Mouse (Mus musculus) neural tube, embryonic 15.5 days (tissue): ENCODE measurements at regions not wholly inside any gene's neighbourhood (a gene's known extent, or its start where the extent isn't known, plus 50 kb on each side); places are given as distances from the start of the nearest gene placed in this dataset.

Experiments used
- ATAC-seq: fragments of 200-750 bp; cut with Nextera tagmentation; 2 replicates; pipeline ENCODE4 v1.8.0; 2017; ENCODE audit warnings: mild to moderate bottlenecking, moderate TSS enrichment, moderate library complexity; ENCODE audit not compliant: low FRiP score
- H3K27ac ChIP-seq: fragments of 300-500 bp; sonication (generic); replicated peaks from 2 replicates; pipeline ENCODE4 v1.5.1; 2015; ENCODE audit warnings: mild to moderate bottlenecking, inconsistent platforms
- H3K27me3 ChIP-seq: fragments of 300-500 bp; sonication (generic); replicated peaks from 2 replicates; pipeline ENCODE4 v1.6.1; 2015; ENCODE audit warnings: inconsistent platforms
- H3K36me3 ChIP-seq: fragments of 300-500 bp; sonication (generic); 2 replicates; pipeline ENCODE4 v1.6.1; 2015; ENCODE audit warnings: inconsistent platforms
- H3K4me1 ChIP-seq: fragments of 300-500 bp; sonication (generic); 2 replicates; pipeline ENCODE4 v1.6.1; 2015; ENCODE audit warnings: inconsistent platforms
- H3K4me2 ChIP-seq: fragments of 300-500 bp; sonication (generic); 2 replicates; pipeline ENCODE4 v1.6.1; 2015; ENCODE audit warnings: inconsistent platforms, mild to moderate bottlenecking, moderate library complexity
- H3K4me3 ChIP-seq: fragments of 300-500 bp; sonication (generic); replicated peaks from 2 replicates; pipeline ENCODE4 v1.5.1; 2015; ENCODE audit warnings: mild to moderate bottlenecking, inconsistent platforms
- H3K9ac ChIP-seq: fragments of 300-500 bp; sonication (generic); replicated peaks from 2 replicates; pipeline ENCODE4 v1.6.1; 2015; ENCODE audit warnings: mild to moderate bottlenecking, inconsistent platforms
- H3K9me3 ChIP-seq: fragments of 300-500 bp; sonication (generic); replicated peaks from 2 replicates; pipeline ENCODE4 v1.6.1; 2016; ENCODE audit warnings: inconsistent platforms
- WGBS: fragments of 180-500 bp; shearing (Covaris S2); methylation state at CpG from one replicate; pipeline ENCODE4 v1.1.7; 2015; ENCODE audit warnings: mixed read lengths; 5-methylcytosine and 5-hydroxymethylcytosine counted together

DNA sequence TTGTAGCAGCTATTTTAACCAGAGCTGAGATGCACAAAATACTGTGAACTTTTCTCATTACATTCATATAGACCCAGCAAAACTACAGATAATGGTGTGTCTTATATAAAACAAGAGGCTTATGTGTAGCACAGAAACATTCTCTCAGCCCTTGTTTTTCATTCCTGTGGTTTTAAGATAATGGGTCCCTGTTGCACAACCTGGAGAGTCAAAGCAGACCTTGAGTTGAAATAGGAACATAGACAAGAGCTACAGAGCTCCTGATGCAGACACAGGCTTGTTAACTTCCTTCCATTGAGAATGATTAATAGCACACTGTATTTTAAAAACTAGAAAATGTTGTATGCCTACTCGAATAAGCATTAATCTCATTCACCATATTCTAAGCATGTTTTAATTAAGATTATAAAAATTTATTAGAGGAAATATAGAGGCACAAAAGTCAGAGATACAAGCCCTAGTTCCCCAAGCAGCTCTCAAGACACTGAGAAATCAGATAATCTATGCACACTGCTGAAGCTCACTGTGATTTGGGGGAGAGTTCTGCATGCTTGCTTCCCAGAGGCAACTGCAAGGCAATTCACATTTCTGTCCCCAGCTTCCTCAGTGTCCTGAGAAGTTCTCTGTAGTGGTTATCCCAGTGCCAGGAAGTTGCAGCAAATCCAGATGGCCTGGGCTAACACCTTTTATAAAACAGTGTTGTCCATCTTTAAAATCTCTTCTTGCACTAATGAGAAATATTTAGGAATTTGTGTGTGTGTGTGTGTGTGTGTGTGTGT lies 666.8 kb downstream of the Inhba start:
- Histone ChIP-seq H3K9ac (no peak overlapping the region), H3K4me1 (no peaks in the 10 kb centered on the region), H3K27me3 (no peaks in the 10 kb centered on the region), H3K4me3 (no peak overlapping the region), H3K9me3 (no peaks in the 10 kb centered on the region), H3K27ac (no peak overlapping the region), H3K36me3 (no peaks in the 10 kb centered on the region), H3K4me2 (no peak overlapping the region)
- WGBS, result 76% methylated on average over 1 of the region's 1 CpGs
- ATAC-seq, result no peak

DNA sequence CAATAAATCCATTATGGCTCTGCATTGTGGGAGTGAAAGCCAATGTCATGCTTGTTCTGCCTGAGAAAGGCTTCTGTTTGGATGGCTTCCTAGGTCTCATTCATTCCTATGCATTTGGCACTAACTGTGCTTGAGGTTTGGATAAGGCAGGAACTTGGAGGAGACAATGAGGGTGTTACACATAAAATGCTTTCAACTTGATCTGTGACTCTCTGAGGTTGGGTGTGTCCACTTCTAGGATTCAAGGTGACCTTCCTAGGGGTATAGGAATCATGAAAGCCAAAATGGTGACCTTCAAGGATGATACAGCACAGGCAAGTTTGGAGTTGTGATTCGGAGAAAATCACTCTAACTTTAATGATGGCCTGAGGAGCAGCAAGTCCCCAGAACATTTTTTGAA lies 682.5 kb downstream of the Inhba start:
- ATAC-seq, result no peak
- Histone ChIP-seq H3K27ac (no peak overlapping the region), H3K9ac (no peak overlapping the region), H3K27me3 (no peaks in the 10 kb centered on the region), H3K36me3 (no peaks in the 10 kb centered on the region), H3K4me1 (no peaks in the 10 kb centered on the region), H3K4me3 (no peak overlapping the region), H3K4me2 (no peak overlapping the region), H3K9me3 (no peaks in the 10 kb centered on the region)
- WGBS, result 91% methylated on average over 1 of the region's 1 CpGs

DNA sequence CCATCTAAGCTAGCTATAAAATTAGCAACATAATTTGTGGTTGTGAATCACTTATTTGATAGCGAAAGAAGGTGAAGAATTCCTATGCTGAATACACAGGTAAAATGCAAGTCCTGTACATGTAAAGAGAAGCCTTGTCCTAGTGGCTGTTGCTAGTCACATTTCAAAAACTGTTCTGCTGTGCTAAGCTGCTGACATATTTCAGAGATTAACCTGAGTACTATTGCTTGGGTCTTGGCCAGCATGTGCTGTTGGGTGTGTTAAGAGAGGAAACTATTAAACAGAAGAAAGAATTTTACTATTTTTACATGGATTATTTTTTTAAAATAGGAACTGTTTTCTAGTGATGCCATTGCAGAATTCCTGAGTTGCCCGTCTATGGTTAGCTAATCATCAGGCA lies 689.3 kb downstream of the Inhba start:
- Histone ChIP-seq H3K4me3 (no peak overlapping the region), H3K4me2 (no peak overlapping the region), H3K9ac (no peak overlapping the region), H3K4me1 (peaks cover 5% of the 10 kb centered on the region; the same call in 1 of the 2 replicates), H3K27me3 (no peaks in the 10 kb centered on the region), H3K9me3 (no peaks in the 10 kb centered on the region), H3K27ac (no peak overlapping the region), H3K36me3 (no peaks in the 10 kb centered on the region)
- 86% methylated on average over 2 of the region's 2 CpGs for WGBS
- no peak for ATAC-seq

DNA sequence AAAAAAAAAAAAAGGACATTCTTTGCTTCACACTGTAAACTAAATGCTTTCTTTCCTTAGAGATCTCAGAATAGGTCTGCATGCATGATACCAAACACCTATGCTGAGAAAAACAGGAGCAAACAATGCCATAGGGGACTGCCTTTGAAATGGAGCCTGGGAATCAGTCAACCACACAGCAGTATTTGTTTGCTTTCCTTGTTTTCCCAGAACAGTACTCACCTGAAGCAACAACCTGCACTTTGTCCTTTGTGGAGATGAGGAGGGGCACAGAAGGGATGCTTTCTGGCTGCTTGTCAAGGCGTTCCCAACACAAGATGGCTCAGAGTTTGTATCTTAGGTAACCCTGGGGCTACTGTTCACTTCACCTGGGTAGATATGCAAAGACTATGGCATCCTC lies 690.5 kb downstream of the Inhba start:
- Histone ChIP-seq H3K9ac (no peak overlapping the region), H3K4me2 (no peak overlapping the region), H3K27me3 (no peaks in the 10 kb centered on the region), H3K4me3 (no peak overlapping the region), H3K9me3 (no peaks in the 10 kb centered on the region), H3K4me1 (peaks cover 8% of the 10 kb centered on the region; the same call in 1 of the 2 replicates), H3K36me3 (no peaks in the 10 kb centered on the region), H3K27ac (no peak overlapping the region)
- ATAC-seq, result no peak
- WGBS, result 70% methylated on average over 1 of the region's 1 CpGs

DNA sequence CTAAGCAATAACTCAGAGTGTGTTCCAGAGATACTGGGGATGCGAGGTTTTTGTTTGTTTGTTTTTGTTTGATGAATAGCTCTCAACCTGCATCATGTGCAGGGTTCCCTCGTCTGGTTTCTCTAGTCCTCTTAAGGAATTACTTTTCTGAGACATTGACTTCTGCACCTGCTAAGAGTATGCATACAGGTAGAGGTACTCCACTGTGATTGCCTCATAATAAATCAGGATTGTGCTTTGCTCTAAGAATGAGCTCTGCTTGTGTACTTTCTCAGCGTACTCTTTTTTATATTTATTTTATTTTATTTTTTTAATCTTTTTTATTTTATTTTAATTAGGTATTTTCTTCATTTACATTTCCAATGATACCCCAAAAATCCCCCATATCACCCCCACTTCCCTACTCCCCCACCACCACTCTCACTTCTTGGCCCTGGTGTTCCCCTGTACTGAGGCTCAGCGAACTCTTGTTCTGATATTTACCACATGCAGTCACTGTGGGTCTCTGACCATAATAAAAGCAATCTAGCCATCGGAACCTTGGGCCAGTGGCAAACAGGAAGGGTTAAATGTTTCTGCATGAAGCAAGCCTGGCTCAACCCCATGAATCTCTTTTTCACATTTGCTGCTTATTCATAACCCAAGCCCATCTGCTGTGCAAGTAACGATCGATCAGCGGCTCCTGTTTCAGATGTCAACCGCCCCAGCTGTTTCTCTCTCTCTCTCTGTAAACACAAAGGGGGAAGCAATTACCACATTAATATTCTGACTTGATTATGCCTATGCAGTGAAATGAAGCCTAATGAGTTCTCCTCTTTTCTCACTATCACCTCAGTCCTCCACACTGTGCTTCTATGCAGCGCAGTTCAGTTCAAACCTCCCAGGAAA lies 693.8 kb downstream of the Inhba start:
- no peak overlapping the region for H3K9ac ChIP-seq
- H3K36me3 ChIP-seq, result no peaks in the 10 kb centered on the region
- no peaks in the 10 kb centered on the region for H3K9me3 ChIP-seq
- peak; percentile 83 for ATAC-seq
- no peaks in the 10 kb centered on the region for H3K27me3 ChIP-seq
- H3K4me3 ChIP-seq, result no peak overlapping the region
- peak overlapping the region; percentile 35 for H3K4me2 ChIP-seq
- H3K27ac ChIP-seq, result no peak overlapping the region
- peaks cover 8% of the 10 kb centered on the region; the same call in 1 of the 2 replicates for H3K4me1 ChIP-seq
- 56% methylated on average over 10 of the region's 10 CpGs for WGBS

DNA sequence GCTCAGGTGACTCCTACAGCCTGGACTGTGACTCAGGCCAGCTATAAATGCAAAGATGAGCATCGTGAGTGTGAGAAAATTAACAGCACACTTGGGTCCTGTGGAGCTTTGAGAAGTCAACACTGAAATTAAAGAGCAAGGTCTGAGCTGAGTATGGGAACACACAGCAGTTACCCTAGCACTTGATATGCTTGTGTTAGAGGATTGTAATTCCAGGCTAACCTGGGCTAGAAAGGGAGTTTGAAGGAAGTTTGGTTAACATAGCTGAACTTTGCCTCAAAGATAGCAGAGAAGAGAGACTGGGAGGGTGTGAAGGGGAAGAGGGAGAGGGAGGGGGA lies 694.4 kb downstream of the Inhba start:
- H3K4me3 ChIP-seq, result no peak overlapping the region
- H3K9me3 ChIP-seq, result no peaks in the 10 kb centered on the region
- no peak overlapping the region for H3K27ac ChIP-seq
- ATAC-seq, result no peak
- WGBS, result 20% methylated on average over 1 of the region's 1 CpGs
- H3K27me3 ChIP-seq, result no peaks in the 10 kb centered on the region
- no peak overlapping the region for H3K9ac ChIP-seq
- no peaks in the 10 kb centered on the region for H3K36me3 ChIP-seq
- H3K4me1 ChIP-seq, result peaks cover 8% of the 10 kb centered on the region; the same call in 1 of the 2 replicates
- H3K4me2 ChIP-seq, result peak overlapping the region; percentile 35

DNA sequence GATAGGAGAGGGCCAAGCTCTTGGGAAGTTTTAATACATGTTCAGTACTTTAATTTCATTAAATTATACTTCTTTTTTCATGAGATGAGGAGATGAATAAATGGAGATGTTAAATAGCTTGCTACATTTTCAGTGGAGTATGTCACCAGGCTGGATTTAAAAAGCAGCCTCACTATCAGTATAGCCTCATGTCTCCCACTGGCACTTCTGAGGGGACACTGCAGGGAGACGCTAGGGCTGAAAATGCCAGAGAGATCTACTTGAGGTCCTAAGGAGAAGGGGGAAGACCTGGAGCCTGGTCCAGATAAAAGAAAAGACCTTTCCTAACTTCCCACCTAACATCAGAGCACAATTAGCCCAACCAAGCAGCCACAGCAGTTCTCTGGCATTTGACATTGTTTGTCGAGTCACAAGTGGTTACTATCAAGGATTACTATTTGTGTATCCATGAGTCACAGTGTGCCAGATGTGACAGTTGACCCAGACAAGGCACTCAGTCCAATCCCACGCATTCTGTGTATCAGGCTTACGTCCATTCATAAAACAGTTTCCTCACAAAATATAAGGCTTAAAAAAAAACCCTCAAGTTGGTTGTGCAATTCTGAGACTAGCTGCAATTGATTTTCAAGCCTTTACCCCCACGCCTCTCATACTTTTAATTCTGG lies 703.8 kb downstream of the Inhba start:
- no peak for ATAC-seq

DNA sequence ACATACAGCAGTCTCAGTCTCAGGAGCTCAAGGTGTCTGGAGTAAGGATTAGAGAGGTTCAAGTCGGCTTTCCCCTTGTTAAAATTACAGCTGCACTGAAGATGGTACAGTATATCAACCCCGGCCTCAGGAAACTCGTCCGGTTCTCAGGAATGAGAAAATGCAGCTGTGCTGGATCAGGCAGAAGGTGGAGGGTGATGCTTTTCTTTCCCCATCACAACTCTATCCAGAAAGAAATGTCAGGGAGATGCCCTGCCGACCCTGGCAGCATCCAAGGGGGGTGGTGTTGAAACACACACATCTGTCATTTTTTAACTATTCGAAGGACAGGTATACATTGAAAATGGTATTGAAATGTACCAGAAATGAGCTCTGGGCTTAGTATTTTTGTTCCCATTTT lies 704.7 kb downstream of the Inhba start:
- Histone ChIP-seq H3K9me3 (no peaks in the 10 kb centered on the region), H3K27ac (no peak overlapping the region), H3K4me1 (0 out of 2 replicates have a peak, but pooled peaks cover 2% of the 10 kb centered on the region), H3K4me3 (no peak overlapping the region), H3K27me3 (no peaks in the 10 kb centered on the region), H3K4me2 (no peak overlapping the region), H3K36me3 (no peaks in the 10 kb centered on the region), H3K9ac (no peak overlapping the region)
- ATAC-seq, result no peak
- WGBS, result 58% methylated on average over 6 of the region's 6 CpGs

More for the DNA sequence above, 703.8 kb downstream of the Inhba start:
- Histone ChIP-seq H3K9me3 (no peaks in the 10 kb centered on the region), H3K4me3 (no peak overlapping the region), H3K27ac (no peak overlapping the region), H3K36me3 (no peaks in the 10 kb centered on the region), H3K4me2 (no peak overlapping the region), H3K27me3 (no peaks in the 10 kb centered on the region), H3K9ac (no peak overlapping the region), H3K4me1 (0 out of 2 replicates have a peak, but pooled peaks cover 2% of the 10 kb centered on the region)
- WGBS, result 81% methylated on average over 5 of the region's 5 CpGs

DNA sequence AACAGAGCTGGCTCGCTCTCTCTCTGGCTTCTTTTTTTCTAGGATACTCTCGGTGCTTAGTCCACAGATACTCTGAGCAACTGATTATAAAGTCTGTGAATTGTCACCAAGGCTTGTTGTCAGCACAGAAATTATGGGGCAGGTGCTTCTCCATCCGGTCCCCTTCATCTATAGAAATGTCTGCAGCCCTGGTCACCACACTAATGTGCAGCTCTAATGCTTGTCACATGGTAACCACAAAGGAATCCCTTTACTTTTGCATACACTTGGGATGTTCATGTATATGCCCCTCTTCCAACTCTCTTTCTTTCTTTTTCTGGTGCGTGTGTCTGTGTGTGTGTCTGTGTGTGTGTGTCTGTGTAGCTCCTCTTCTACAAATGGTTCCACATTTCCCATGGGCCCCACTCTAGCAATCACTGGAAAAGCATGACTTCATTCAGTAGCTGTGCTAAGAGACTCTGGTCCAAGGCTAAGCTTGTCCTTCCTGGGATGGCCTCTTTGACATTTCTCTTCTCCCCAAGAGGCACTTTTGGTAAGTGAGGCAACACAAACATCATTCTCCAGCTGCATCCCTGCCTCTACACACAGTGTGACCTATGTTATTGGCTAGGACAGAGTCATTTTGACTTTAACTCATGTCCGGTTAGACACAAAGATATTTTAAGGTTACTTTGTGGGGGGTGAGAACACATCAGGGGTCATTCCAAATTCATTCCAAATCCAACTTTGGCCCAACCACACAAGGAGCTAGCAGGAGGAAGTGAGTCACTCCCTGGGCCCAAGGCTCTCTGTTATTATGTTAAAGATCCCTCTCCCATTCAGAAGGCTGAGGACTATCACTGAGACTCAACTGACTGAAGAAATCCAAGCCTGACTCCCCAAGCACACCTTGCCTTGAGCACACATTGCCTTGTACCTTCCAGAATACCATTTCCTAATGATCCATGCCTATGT lies 705.4 kb downstream of the Inhba start:
- no peak overlapping the region for H3K27ac ChIP-seq
- no peak overlapping the region for H3K4me3 ChIP-seq
- 0 out of 2 replicates have a peak, but pooled peaks cover 2% of the 10 kb centered on the region for H3K4me1 ChIP-seq
- no peak overlapping the region for H3K9ac ChIP-seq
- no peaks in the 10 kb centered on the region for H3K36me3 ChIP-seq
- no peaks in the 10 kb centered on the region for H3K9me3 ChIP-seq
- WGBS, result 54% methylated on average over 5 of the region's 5 CpGs
- H3K4me2 ChIP-seq, result no peak overlapping the region
- no peaks in the 10 kb centered on the region for H3K27me3 ChIP-seq
- no peak; the same call in 1 of the 2 replicates for ATAC-seq

DNA sequence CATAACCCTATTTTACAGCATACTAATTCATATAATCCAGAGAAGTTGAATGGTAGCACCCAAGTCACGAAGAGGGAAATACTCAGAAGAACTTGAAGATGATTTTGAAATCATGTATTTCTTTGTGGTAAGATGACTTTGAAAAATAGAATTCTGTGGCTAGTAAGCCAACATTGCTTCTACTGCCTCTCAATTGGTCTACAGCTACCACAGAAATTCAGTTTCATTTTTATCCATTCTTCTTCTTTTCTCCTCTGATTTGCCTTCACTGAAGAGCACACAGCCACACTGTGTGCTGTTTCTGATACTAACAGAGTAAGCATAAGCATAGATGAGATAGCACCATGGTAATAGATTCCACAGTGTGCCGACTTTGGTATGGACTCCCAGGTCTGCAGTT lies 708.4 kb downstream of the Inhba start:
- H3K4me2 ChIP-seq, result no peak overlapping the region
- H3K27me3 ChIP-seq, result no peaks in the 10 kb centered on the region
- ATAC-seq, result no peak
- no peaks in the 10 kb centered on the region for H3K36me3 ChIP-seq
- H3K27ac ChIP-seq, result no peak overlapping the region
- no peaks in the 10 kb centered on the region for H3K9me3 ChIP-seq
- H3K4me1 ChIP-seq, result 0 out of 2 replicates have a peak, but pooled peaks cover 2% of the 10 kb centered on the region
- H3K4me3 ChIP-seq, result no peak overlapping the region
- 87% methylated on average over 2 of the region's 2 CpGs for WGBS
- H3K9ac ChIP-seq, result no peak overlapping the region

DNA sequence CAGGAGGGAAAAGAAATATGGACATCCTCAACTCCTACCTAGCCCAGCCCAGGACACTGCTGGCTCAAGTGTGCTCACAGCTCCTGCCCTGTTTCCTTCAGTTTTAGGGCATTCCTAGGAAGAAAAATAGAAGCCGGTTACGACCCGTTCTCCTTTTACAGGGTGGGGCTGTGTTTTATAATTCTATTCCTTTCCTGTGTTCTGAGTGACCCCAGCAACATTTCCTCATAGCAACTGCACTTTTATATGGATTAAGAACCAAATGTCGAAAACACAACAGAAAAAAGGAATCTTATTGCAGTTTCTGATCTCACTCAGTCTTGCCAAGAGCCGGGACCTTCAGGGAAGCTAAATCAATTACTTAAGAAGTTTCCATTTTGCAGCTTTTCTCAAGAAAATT lies 713.7 kb downstream of the Inhba start:
- Histone ChIP-seq H3K4me1 (no peaks in the 10 kb centered on the region), H3K27me3 (no peaks in the 10 kb centered on the region), H3K4me2 (no peak overlapping the region), H3K36me3 (no peaks in the 10 kb centered on the region), H3K4me3 (no peak overlapping the region), H3K9me3 (no peaks in the 10 kb centered on the region), H3K27ac (no peak overlapping the region), H3K9ac (no peak overlapping the region)
- ATAC-seq, result no peak
- 75% methylated on average over 5 of the region's 5 CpGs for WGBS
